Comparison of ENCODE assay signal across 9 mouse cellular contexts in genomic region chr17:34655160-34655559, GRCm38 (mm10). TPM values are rescaled to one million over a fixed set of nuclear protein-coding genes. Genes with fewer than 3 reads are reported as not detected.
DNase-seq lines count a peak whose midpoint lies in the region; ATAC-seq and TF ChIP-seq lines count a peak whose summit lies in the region.
"Had no signal": no experiment of that assay in that cellular context is flagged by ENCODE, and none has a peak within 500 bp of the region (broad histone marks: within the 10 kb centered on the region; RNA-seq: fewer than 3 reads in every experiment).

No protein-coding gene starts in this region.

- TF ChIP-seq EP300 in lung, postnatal 0 days (IDR thresholded peaks at IDR 0.05): peak; percentile 80; the same call in 1 of the 2 replicates

- peak overlapping the region; percentile 14; the same call in 1 of the 2 replicates for H3K27ac ChIP-seq in hindbrain, embryonic 16.5 days (ENCODE audit: low read depth, low read length)
- H3K27ac ChIP-seq in hindbrain, embryonic 14.5 days: no peak overlapping the region
- peak overlapping the region; percentile 82 for H3K27ac ChIP-seq in intestine, embryonic 16.5 days (ENCODE audit: low read length)
- H3K27ac ChIP-seq in lung, postnatal 0 days (ENCODE audit: low read length): peak overlapping the region; percentile 81

- peaks cover 5% of the 10 kb centered on the region for H3K4me1 ChIP-seq in hindbrain, embryonic 16.5 days (ENCODE audit: control insufficient read depth, insufficient read depth, low read depth, low read length)
- no peaks in the 10 kb centered on the region for H3K4me1 ChIP-seq in hindbrain, embryonic 14.5 days (replicated peaks; ENCODE audit: control insufficient read depth, insufficient read depth, low read length)
- H3K4me1 ChIP-seq in intestine, embryonic 16.5 days (ENCODE audit: control insufficient read depth, insufficient read depth, low read length): peaks cover 22% of the 10 kb centered on the region
- peaks cover 5% of the 10 kb centered on the region for H3K4me1 ChIP-seq in lung, postnatal 0 days (ENCODE audit: insufficient read depth, low read depth, low read length)

- TF ChIP-seq CTCF in lung, postnatal 0 days (IDR thresholded peaks at IDR 0.05): no peak

- H3K27me3 ChIP-seq in hindbrain, embryonic 16.5 days (replicated peaks; ENCODE audit: control insufficient read depth, insufficient read depth, low read length): peaks cover under 1% of the 10 kb centered on the region
- H3K27me3 ChIP-seq in hindbrain, embryonic 14.5 days (ENCODE audit: control insufficient read depth, insufficient read depth, low read length): 0 out of 2 replicates have a peak, but pooled peaks cover under 1% of the 10 kb centered on the region
- H3K27me3 ChIP-seq in intestine, embryonic 16.5 days (replicated peaks; ENCODE audit: control insufficient read depth, insufficient read depth, low read length): peaks cover 9% of the 10 kb centered on the region; the same call in 1 of the 2 replicates
- H3K27me3 ChIP-seq in lung, postnatal 0 days (replicated peaks; ENCODE audit: insufficient read depth, low read length): 0 out of 2 replicates have a peak, but pooled peaks cover 3% of the 10 kb centered on the region

- no peaks in the 10 kb centered on the region for H3K9me3 ChIP-seq in hindbrain, embryonic 16.5 days (ENCODE audit: control insufficient read depth, low read length)
- no peaks in the 10 kb centered on the region for H3K9me3 ChIP-seq in hindbrain, embryonic 14.5 days (ENCODE audit: control insufficient read depth, low read length)
- H3K9me3 ChIP-seq in intestine, embryonic 16.5 days (ENCODE audit: control insufficient read depth, low read length): no peaks in the 10 kb centered on the region
- H3K9me3 ChIP-seq in lung, postnatal 0 days (ENCODE audit: low read length): no peaks in the 10 kb centered on the region

- no peak overlapping the region for H3K4me2 ChIP-seq in hindbrain, embryonic 16.5 days (ENCODE audit: low read length)
- no peak overlapping the region for H3K4me2 ChIP-seq in hindbrain, embryonic 14.5 days (replicated peaks)
- no peak overlapping the region for H3K4me2 ChIP-seq in intestine, embryonic 16.5 days (ENCODE audit: low read depth, low read length)
- no peak overlapping the region for H3K4me2 ChIP-seq in lung, postnatal 0 days (replicated peaks; ENCODE audit: low read depth, low read length)

- no peak; the same call in 1 of the 2 replicates for ATAC-seq in hindbrain, embryonic 16.5 days
- ATAC-seq in hindbrain, embryonic 14.5 days (ENCODE audit: low FRiP score): no peak
- ATAC-seq in intestine, embryonic 16.5 days: no peak; the same call in 1 of the 2 replicates
- peak; percentile 68 for ATAC-seq in lung, postnatal 0 days
- no peak for ATAC-seq in megakaryocyte progenitor cell, adult 5-6 weeks (replicated peaks; ENCODE audit: poor library complexity)

- WGBS in hindbrain, embryonic 16.5 days: 83% methylated on average over 7 of the region's 7 CpGs
- WGBS in hindbrain, embryonic 14.5 days: 87% methylated on average over 7 of the region's 7 CpGs
- 50% methylated on average over 7 of the region's 7 CpGs for WGBS in intestine, embryonic 16.5 days
- 31% methylated on average over 7 of the region's 7 CpGs for WGBS in lung, postnatal 0 days

- peaks cover 35% of the 10 kb centered on the region for H3K36me3 ChIP-seq in hindbrain, embryonic 16.5 days (ENCODE audit: control insufficient read depth, insufficient read depth, low read length)
- H3K36me3 ChIP-seq in hindbrain, embryonic 14.5 days (replicated peaks; ENCODE audit: control insufficient read depth, insufficient read depth): peaks cover 37% of the 10 kb centered on the region
- H3K36me3 ChIP-seq in intestine, embryonic 16.5 days (ENCODE audit: control insufficient read depth, insufficient read depth, low read length): no peaks in the 10 kb centered on the region; the same call in none of the 2 replicates
- 0 out of 2 replicates have a peak, but pooled peaks cover 7% of the 10 kb centered on the region for H3K36me3 ChIP-seq in lung, postnatal 0 days (ENCODE audit: insufficient read depth, low read length)

- DNase-seq in hindbrain, embryonic 14.5 days (ENCODE audit: low spot score): no peak
- peak; percentile 70 to 75 for DNase-seq in adrenal gland, postnatal 36 days
- peak; percentile 75 for DNase-seq in lung, postnatal 0 days (ENCODE audit: low spot score)
- DNase-seq in layer of hippocampus, adult 11-12 months (ENCODE audit: low spot score): no peak
- no peak for DNase-seq in embryo, embryonic 9.5 days (ENCODE audit: extremely low spot score)

- no peak overlapping the region for H3K4me3 ChIP-seq in hindbrain, embryonic 16.5 days (ENCODE audit: low read length)
- no peak overlapping the region for H3K4me3 ChIP-seq in hindbrain, embryonic 14.5 days (replicated peaks; ENCODE audit: low read length)
- H3K4me3 ChIP-seq in intestine, embryonic 16.5 days (ENCODE audit: low read length): no peak overlapping the region
- H3K4me3 ChIP-seq in lung, postnatal 0 days (ENCODE audit: low read depth, low read length): no peak overlapping the region

- no peak overlapping the region for H3K9ac ChIP-seq in hindbrain, embryonic 16.5 days (ENCODE audit: low read depth, low read length)
- H3K9ac ChIP-seq in hindbrain, embryonic 14.5 days: no peak overlapping the region
- peak overlapping the region; percentile 38 for H3K9ac ChIP-seq in intestine, embryonic 16.5 days (ENCODE audit: low read depth, low read length)
- 0 out of 2 replicates have a peak overlapping the region, but pooled peaks have one; percentile 8 for H3K9ac ChIP-seq in lung, postnatal 0 days (replicated peaks; ENCODE audit: low read depth)

RNA-seq across cellular contexts. Expression of gene Atf6b, which starts 8.2 kb away (rescaled TPM):
- polyA plus RNA-seq in hindbrain, embryonic 16.5 days (2015; fragmentation: Nextera tagmentation; extraction: Ambion mirVana): 110 and 121 TPM in 2 replicates
- polyA plus RNA-seq in hindbrain, embryonic 14.5 days (2014; fragmentation: Nextera tagmentation; extraction: Ambion mirVana): 84.7 and 87.6 TPM in 2 replicates
- 10 to 100 TPM; 45.7 to 58.8 TPM for total RNA-seq in adrenal gland, postnatal 36 days (2021)
- polyA plus RNA-seq in intestine, embryonic 16.5 days (2015; fragmentation: Nextera tagmentation; extraction: Ambion mirVana): 66.3 and 69.1 TPM in 2 replicates
- polyA plus RNA-seq in lung, postnatal 0 days (2015; fragmentation: Nextera tagmentation; extraction: Ambion mirVana): 42.5 and 47.3 TPM in 2 replicates
- 25.5 and 27.8 TPM in 2 replicates for total RNA-seq in megakaryocyte progenitor cell, adult 5-6 weeks (2015)
- 24.3 and 30.2 TPM in 2 replicates for total RNA-seq in megakaryocyte progenitor cell, adult 5-6 weeks (2017)

RNA-seq across cellular contexts. Expression of gene Fkbpl, which starts 10.6 kb away (rescaled TPM):
- 13.5 and 17.0 TPM in 2 replicates for polyA plus RNA-seq in hindbrain, embryonic 16.5 days (2015; fragmentation: Nextera tagmentation; extraction: Ambion mirVana)
- polyA plus RNA-seq in hindbrain, embryonic 14.5 days (2014; fragmentation: Nextera tagmentation; extraction: Ambion mirVana): 11.7 and 12.9 TPM in 2 replicates
- 10 to 100 TPM; 12.7 to 15.8 TPM for total RNA-seq in adrenal gland, postnatal 36 days (2021)
- 10.2 and 14.4 TPM in 2 replicates for polyA plus RNA-seq in intestine, embryonic 16.5 days (2015; fragmentation: Nextera tagmentation; extraction: Ambion mirVana)
- 12.2 and 14.5 TPM in 2 replicates for polyA plus RNA-seq in lung, postnatal 0 days (2015; fragmentation: Nextera tagmentation; extraction: Ambion mirVana)
- total RNA-seq in megakaryocyte progenitor cell, adult 5-6 weeks (2015): 3.8 and 4.1 TPM in 2 replicates
- total RNA-seq in megakaryocyte progenitor cell, adult 5-6 weeks (2017): 17.7 and 40.0 TPM in 2 replicates

RNA-seq across cellular contexts. Expression of gene Tnxb, which starts 15.2 kb away (rescaled TPM):
- polyA plus RNA-seq in hindbrain, embryonic 16.5 days (2015; fragmentation: Nextera tagmentation; extraction: Ambion mirVana): 0.30 and 0.34 TPM in 2 replicates
- polyA plus RNA-seq in hindbrain, embryonic 14.5 days (2014; fragmentation: Nextera tagmentation; extraction: Ambion mirVana): 0.24 and 0.43 TPM in 2 replicates
- 10 to 100 TPM; 26.9 to 34.3 TPM for total RNA-seq in adrenal gland, postnatal 36 days (2021)
- 1.1 TPM in 2 replicates for polyA plus RNA-seq in intestine, embryonic 16.5 days (2015; fragmentation: Nextera tagmentation; extraction: Ambion mirVana)
- 0.85 and 0.99 TPM in 2 replicates for polyA plus RNA-seq in lung, postnatal 0 days (2015; fragmentation: Nextera tagmentation; extraction: Ambion mirVana)
- total RNA-seq in megakaryocyte progenitor cell, adult 5-6 weeks (2015): not detected in 2 replicates
- not detected in 2 replicates for total RNA-seq in megakaryocyte progenitor cell, adult 5-6 weeks (2017)

RNA-seq across cellular contexts. Expression of gene Prrt1, which starts 25.8 kb away (rescaled TPM):
- polyA plus RNA-seq in hindbrain, embryonic 16.5 days (2015; fragmentation: Nextera tagmentation; extraction: Ambion mirVana): 6.8 and 8.1 TPM in 2 replicates
- 7.3 and 8.6 TPM in 2 replicates for polyA plus RNA-seq in hindbrain, embryonic 14.5 days (2014; fragmentation: Nextera tagmentation; extraction: Ambion mirVana)
- total RNA-seq in adrenal gland, postnatal 36 days (2021): 10 to 100 TPM in 1 of 2 experiments, 1 to 10 TPM in 1; 5.0 to 14.3 TPM
- polyA plus RNA-seq in intestine, embryonic 16.5 days (2015; fragmentation: Nextera tagmentation; extraction: Ambion mirVana): 0.32 and 0.47 TPM in 2 replicates
- 0.27 and 0.29 TPM in 2 replicates for polyA plus RNA-seq in lung, postnatal 0 days (2015; fragmentation: Nextera tagmentation; extraction: Ambion mirVana)
- total RNA-seq in megakaryocyte progenitor cell, adult 5-6 weeks (2015): 0.17 and 0.34 TPM in 2 replicates
- total RNA-seq in megakaryocyte progenitor cell, adult 5-6 weeks (2017): not detected in 2 replicates
- total RNA-seq: MEL had no signal

RNA-seq across cellular contexts. Expression of gene Ppt2, which starts 26.9 kb away (rescaled TPM):
- polyA plus RNA-seq in hindbrain, embryonic 16.5 days (2015; fragmentation: Nextera tagmentation; extraction: Ambion mirVana): 19.9 and 23.5 TPM in 2 replicates
- 22.2 and 25.4 TPM in 2 replicates for polyA plus RNA-seq in hindbrain, embryonic 14.5 days (2014; fragmentation: Nextera tagmentation; extraction: Ambion mirVana)
- total RNA-seq in adrenal gland, postnatal 36 days (2021): 10 to 100 TPM; 57.8 to 70.0 TPM
- polyA plus RNA-seq in intestine, embryonic 16.5 days (2015; fragmentation: Nextera tagmentation; extraction: Ambion mirVana): 32.3 and 32.9 TPM in 2 replicates
- 22.4 and 24.9 TPM in 2 replicates for polyA plus RNA-seq in lung, postnatal 0 days (2015; fragmentation: Nextera tagmentation; extraction: Ambion mirVana)
- 26.5 and 33.5 TPM in 2 replicates for total RNA-seq in megakaryocyte progenitor cell, adult 5-6 weeks (2015)
- total RNA-seq in megakaryocyte progenitor cell, adult 5-6 weeks (2017): 15.3 and 19.7 TPM in 2 replicates

Comparison
In these comparisons a context has a peak if more than half of its experiments do, and no peak if none do; other contexts are left out.
1. H3K9ac ChIP-seq: peak in intestine, embryonic 16.5 days (single experiment) and lung, postnatal 0 days (single experiment); none in hindbrain, embryonic 16.5 days (single experiment) and hindbrain, embryonic 14.5 days (single experiment).
2. DNase-seq: peak in adrenal gland, postnatal 36 days (2 of 2) and lung, postnatal 0 days (single experiment); none in hindbrain, embryonic 14.5 days (single experiment), layer of hippocampus, adult 11-12 months (single experiment) and embryo, embryonic 9.5 days (single experiment).